Mouse (Mus musculus) testis, postnatal 10 days (tissue): ENCODE results near the gene Kcnma1.

Source experiments
- DNase-seq: peaks from one replicate; pipeline ENCODE4 v3.0.0; 2021; ENCODE audit warnings: low spot score

Gene Kcnma1

GRCm38 (mm10) chr14:23966471-23966870, 47.8 kb downstream of the Kcnma1 start:
- no peak for DNase-seq

GRCm38 (mm10) chr14:23959061-23959460, 55.2 kb downstream of the Kcnma1 start:
- no peak for DNase-seq

GRCm38 (mm10) chr14:23957270-23957669, 57.0 kb downstream of the Kcnma1 start:
- DNase-seq = no peak

GRCm38 (mm10) chr14:23943876-23944275, 70.4 kb downstream of the Kcnma1 start:
- DNase-seq = no peak

GRCm38 (mm10) chr14:23943152-23943551, 71.1 kb downstream of the Kcnma1 start:
- DNase-seq = no peak

GRCm38 (mm10) chr14:23942103-23942502, 72.2 kb downstream of the Kcnma1 start:
- peak; percentile 49 for DNase-seq

- DNase-seq = no peak
These were observed 79.3 kb downstream of the Kcnma1 start for GRCm38 (mm10) chr14:23935016-23935415.

GRCm38 (mm10) chr14:23931671-23932071, 82.6 kb downstream of the Kcnma1 start:
- no peak for DNase-seq

- no peak for DNase-seq
These were observed 85.1 kb downstream of the Kcnma1 start for GRCm38 (mm10) chr14:23929168-23929567.

- no peak for DNase-seq
These were observed 90.9 kb downstream of the Kcnma1 start for GRCm38 (mm10) chr14:23923356-23923755.

GRCm38 (mm10) chr14:23922755-23923154, 91.5 kb downstream of the Kcnma1 start:
- DNase-seq = no peak

GRCm38 (mm10) chr14:23911108-23911629, 103.1 kb downstream of the Kcnma1 start:
- DNase-seq = no peak

GRCm38 (mm10) chr14:23908564-23908963, 105.7 kb downstream of the Kcnma1 start:
- no peak for DNase-seq

- no peak for DNase-seq
These were observed 111.5 kb downstream of the Kcnma1 start for GRCm38 (mm10) chr14:23902636-23903279.

- DNase-seq = no peak
These were observed 114.8 kb downstream of the Kcnma1 start for GRCm38 (mm10) chr14:23899462-23899861.

GRCm38 (mm10) chr14:23897815-23898214, 116.5 kb downstream of the Kcnma1 start:
- no peak for DNase-seq

GRCm38 (mm10) chr14:23896036-23896435, 118.3 kb downstream of the Kcnma1 start:
- DNase-seq = no peak

- DNase-seq = no peak
These were observed 128.2 kb downstream of the Kcnma1 start for GRCm38 (mm10) chr14:23886112-23886511.

GRCm38 (mm10) chr14:23885539-23885938, 128.8 kb downstream of the Kcnma1 start:
- DNase-seq = peak; percentile 52

- no peak for DNase-seq
These were observed 129.2 kb downstream of the Kcnma1 start for GRCm38 (mm10) chr14:23885071-23885470.

- no peak for DNase-seq
These were observed 132.3 kb downstream of the Kcnma1 start for GRCm38 (mm10) chr14:23882001-23882400.

- DNase-seq = no peak
These were observed 135.0 kb downstream of the Kcnma1 start for GRCm38 (mm10) chr14:23879331-23879730.

GRCm38 (mm10) chr14:23877561-23877960, 136.7 kb downstream of the Kcnma1 start:
- no peak for DNase-seq

- no peak for DNase-seq
These were observed 139.7 kb downstream of the Kcnma1 start for GRCm38 (mm10) chr14:23874545-23874944.
